Mouse (Mus musculus) adrenal gland, adult (tissue): ENCODE data around the gene Vmn2r62.
"Not testable (repeated sequence)": the region's sequence is repeated elsewhere in the genome, so short reads cannot be mapped to it uniquely, and the experiment has no call there.

Experiments
- DNase-seq, 2 experiments: peaks; one replicate each; pipeline ENCODE4 v3.0.0; 2022 to 2023; ENCODE audit warnings: low spot score in 1 of 2; ENCODE audit not compliant: inconsistent age in 2 of 2

Gene Vmn2r62

DNA sequence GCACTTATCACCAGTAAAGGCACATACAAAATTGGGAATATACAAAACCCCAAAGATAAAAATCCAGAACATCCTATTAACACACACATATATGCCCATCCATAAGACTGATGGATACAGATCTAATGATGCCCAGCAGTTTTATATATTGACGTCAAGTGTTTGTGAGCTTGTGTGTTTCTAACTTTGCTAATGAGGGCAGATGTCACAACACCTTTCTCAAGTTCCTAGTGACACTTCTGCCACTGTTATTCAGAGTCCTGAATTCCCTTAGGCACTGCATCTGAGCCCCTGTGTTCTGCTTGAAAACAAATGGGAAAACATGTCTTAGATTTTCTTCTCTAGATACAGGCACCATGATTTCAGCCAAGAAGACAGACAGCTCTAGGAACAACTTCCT lies at the start of gene Vmn2r62:
Gene Vmn2r62, minus strand, starts transcription at position 101 of the 400 bp plus-strand sequence.
- not testable (repeated sequence) for DNase-seq

DNA sequence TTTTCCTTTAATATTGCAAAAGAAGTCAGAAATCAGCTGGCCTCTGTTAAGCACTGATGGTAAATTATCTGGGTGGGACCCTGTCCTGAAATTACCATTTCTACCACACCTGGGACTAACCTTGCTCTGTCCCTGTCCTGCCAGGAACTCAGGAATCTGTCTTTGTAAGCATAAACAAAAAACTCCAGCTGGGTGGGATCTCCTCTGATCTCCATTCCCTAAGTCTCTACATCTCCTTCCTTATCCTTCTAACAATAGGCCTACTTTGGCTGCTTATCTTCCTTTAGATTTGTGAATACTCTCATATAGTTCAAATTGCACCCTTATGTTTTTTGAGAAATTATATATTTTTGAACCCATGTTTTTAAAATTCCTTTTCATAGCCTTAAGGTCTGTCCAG lies 45.0 kb upstream of the Vmn2r62 start:
- not testable (repeated sequence) for DNase-seq

DNA sequence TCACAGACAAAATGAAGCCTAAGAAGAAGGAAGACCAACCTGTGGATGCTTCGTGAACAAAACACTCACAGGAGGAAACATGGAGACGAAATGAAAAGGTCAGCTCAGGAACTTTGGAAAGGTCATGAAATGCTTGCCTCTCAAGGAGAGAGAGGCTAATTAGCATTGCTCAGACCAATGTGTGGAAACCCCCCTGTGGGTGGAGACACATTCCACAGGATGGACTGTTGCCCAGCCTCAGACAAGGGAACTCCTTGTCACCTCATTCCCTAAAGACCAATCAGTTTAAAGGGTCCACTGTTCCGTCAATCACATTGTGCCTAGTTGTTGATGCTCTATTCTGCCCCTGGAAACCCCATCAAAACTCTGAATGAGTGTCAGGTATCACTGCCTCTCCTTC lies 38.9 kb upstream of the Vmn2r62 start:
- no peak for DNase-seq

DNA sequence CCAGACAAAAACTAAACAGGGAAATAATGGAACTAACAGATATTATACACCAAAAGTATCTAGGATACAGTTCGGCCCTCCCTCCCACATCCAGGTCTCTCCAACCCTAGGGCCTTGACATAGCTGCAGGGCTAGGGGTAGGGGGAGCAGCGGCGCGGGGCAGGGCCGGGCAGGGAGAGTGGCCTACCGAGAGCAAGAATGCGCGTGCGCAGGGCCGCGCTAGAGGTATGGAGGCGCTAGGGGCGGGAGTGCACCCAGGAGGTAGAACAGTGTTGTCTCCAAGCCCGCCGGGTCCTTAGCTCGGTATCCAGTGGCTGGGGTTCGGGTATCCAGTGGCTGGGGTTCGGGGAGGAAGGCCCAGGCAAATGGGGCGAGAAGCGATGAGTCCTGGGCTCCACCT lies 43.5 kb downstream of the Vmn2r62 start:
- DNase-seq, result no peak

DNA sequence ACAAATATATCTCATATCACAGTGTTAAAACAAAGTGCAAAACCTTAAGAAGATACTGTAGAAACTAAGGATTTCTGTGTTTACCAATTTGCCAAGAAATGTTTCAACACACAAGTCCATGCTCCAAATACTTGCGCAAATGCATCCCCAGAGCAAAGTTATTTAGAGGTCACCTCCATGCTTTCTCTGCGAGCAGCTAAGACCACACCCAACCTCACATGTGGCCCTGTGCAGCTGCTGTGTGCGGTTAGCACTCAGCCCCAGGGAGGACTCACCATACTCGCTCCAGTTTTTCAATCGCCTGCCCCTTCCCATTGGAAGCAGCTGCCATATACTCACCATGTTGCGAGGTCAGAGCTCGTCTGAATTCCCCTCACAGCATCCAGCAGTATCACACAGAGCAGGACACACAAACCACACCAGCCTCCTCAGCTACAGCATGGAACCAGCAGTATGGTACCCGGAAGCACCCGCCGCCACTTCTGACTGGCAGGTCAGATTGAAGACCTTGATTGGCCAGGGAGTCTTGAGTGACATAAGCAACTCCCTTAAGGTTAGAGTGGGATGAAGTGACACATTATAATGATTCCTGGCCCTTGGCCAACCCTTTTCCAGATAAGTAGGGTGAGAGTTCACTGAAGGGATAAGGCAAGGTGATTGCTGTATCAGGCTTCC lies 54.7 kb downstream of the Vmn2r62 start:
- DNase-seq, result no peak

DNA sequence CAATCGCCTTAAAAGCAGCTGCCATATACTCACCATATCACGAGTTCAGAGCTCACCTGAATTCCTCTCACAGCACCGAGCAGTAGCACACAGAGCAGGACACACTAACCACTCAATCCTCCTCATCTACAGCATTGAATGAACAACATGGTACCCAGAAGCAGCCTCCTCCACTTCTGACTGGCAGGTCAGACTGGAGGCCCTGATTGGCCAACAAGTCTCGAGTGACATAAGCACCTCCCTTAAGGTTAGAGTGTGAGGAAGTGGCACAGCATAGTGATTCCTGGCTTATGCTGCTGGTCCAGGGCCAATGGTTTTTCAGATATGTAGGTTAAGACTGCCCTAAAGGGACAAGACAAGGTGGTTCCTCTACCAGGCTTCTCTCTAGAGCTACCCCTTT lies 66.4 kb downstream of the Vmn2r62 start, which contains the start of gene Gm17067:
Gene Gm17067, minus strand, starts transcription at position 101 of the 400 bp plus-strand sequence.
- not testable (repeated sequence) for DNase-seq
